Mouse (Mus musculus) ovary, adult 10 weeks (tissue): ENCODE measurements around the gene Fam136a. TPM values are rescaled to one million over a fixed set of nuclear protein-coding genes. Genes with fewer than 3 reads are reported as not detected.

Experiments
- polyA plus RNA-seq: library from polyadenylated mRNA; stranded (reverse); fragments of 350-450 nt; fragmentation: Illumina TruSeq; extraction: RNeasy Lipid Tissue Mini Kit (QIAGEN cat#74804); gene quantifications from one replicate; pipeline ENCODE4 v1.2.3, GENCODE M21; 2014

The Fam136a gene
- polyA plus RNA-seq: 149 TPM

GRCm38 (mm10) chr6:86365371-86366124, at the start of gene Fam136a:
Gene Fam136a, plus strand, starts transcription at chr6:86365646.

GRCm38 (mm10) chr6:86370764-86371339, 5.4 kb downstream of the Fam136a start, which contains the start of gene Snrpg:
Gene Snrpg, plus strand, starts transcription at chr6:86371304.

GRCm38 (mm10) chr6:86396581-86397256, 31.3 kb downstream of the Fam136a start, which contains the start of gene Pcyox1:
Gene Pcyox1, minus strand, starts transcription at chr6:86397154.

GRCm38 (mm10) chr6:86404100-86404861, 38.8 kb downstream of the Fam136a start, which contains the start of gene Tia1:
Gene Tia1, plus strand, starts transcription at chr6:86404219.

Other genes starting within 250 kb of the Fam136a start
- 13.3 TPM for gene Tgfa, start 170.4 kb upstream of the Fam136a start, polyA plus RNA-seq
- 25.4 TPM for gene Snrpg, start 5.7 kb downstream of the Fam136a start, polyA plus RNA-seq
- 256 TPM for gene Pcyox1, start 31.5 kb downstream of the Fam136a start, polyA plus RNA-seq
- gene Tia1, start 38.6 kb downstream of the Fam136a start, polyA plus RNA-seq: 128 TPM
- not detected for gene Gm44790, start 61.0 kb downstream of the Fam136a start, polyA plus RNA-seq
- 16.4 TPM for gene C87436, start 72.7 kb downstream of the Fam136a start, polyA plus RNA-seq
- 176 TPM for gene Pcbp1, start 160.7 kb downstream of the Fam136a start, polyA plus RNA-seq